Mouse (Mus musculus) heart, adult 18-20 months (tissue): ENCODE data around the gene Ddx27. TPM values are rescaled to one million over a fixed set of nuclear protein-coding genes. Genes with fewer than 3 reads are reported as not detected.
"Not testable (repeated sequence)": the region's sequence is repeated elsewhere in the genome, so short reads cannot be mapped to it uniquely, and the experiment has no call there.

Experiments used
- DNase-seq, 2 experiments: peaks; one replicate each; pipeline ENCODE4 v3.0.0; 2021 to 2022; ENCODE audit warnings: mixed read lengths in 1 of 2
- long read RNA-seq, 2 experiments: library from polyadenylated mRNA; stranded (forward); transcript quantifications; one replicate each; pipeline ENCODE4 v2.0.0; 2021
- total RNA-seq, 2 experiments: library from RNA; stranded (reverse); gene quantifications; 2 replicates each; pipeline ENCODE4 v1.2.3; 2021

The Ddx27 gene
- 10 to 100 TPM in 1 of 2 experiments, 1 to 10 TPM in 1; 9.8 to 10.1 TPM for total RNA-seq
- long read RNA-seq, experiment 1, transcript Ddx27-201 (21 exons, 2,714 nt): major isoform, 24 of 26 reads
- long read RNA-seq, experiment 1, partial matches to known transcripts: 1 of 26 reads
- long read RNA-seq, experiment 1, other reads (novel, unspliced or antisense): 1 of 26 reads
- long read RNA-seq, experiment 2, partial matches to known transcripts: 1 of 5 reads
- long read RNA-seq, experiment 2, other reads (novel, unspliced or antisense): 0 of 5 reads

DNA sequence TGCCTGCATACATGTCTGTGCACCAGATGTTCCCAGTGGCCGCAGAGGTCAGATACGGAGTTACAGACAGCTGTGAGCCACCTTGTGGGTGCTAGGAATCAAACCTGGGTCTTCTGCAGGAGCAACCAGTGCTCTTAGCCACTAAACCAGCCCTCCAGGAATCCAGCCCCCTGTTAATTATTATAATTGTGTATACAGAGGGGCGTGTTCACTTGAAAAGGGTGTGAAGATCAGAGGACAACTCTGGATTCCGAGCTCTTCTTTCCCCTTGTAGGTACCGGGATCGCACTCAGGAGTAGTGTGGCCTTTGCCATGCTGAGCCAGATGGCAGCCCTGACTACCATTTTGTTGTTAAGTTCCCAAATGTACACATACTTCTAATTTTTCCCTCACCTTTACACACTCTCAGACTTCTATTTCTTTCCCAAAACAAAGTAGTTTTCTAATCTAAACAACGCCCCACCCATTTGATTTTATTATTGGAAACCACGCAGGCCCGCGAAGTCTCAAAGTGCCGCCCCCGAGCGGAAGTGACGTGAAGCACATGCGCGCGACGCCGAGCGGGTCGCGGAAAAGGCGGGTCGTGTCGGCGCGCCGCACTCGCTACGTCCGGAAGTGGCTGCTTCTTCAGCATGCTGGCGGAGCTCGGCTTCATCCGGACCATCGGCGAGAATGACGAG is at the start of gene Ddx27:
Ddx27 (plus strand) TSS at position 492 of the 680 bp plus-strand sequence.
- peak; percentile 94 to 97 for DNase-seq

DNA sequence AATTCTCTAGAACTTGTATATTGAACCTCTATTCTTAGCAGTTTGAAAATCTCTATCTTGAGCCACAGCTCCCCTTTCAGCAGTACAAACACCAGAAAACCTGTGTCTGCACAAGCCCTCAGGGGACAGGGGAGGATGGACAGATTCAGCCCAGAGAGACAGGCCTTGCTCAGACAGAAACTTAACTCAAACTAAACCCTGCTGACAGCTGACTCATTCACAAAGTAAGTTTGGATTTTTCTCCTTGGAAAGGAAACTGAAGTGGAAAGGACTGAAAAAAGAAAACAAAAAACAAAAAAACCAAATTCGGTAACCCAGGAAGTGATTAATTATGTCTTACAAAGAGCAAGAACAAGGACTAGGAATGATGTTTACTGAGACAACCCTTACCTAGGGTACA is 41.8 kb upstream of the Ddx27 start:
- DNase-seq: no peak

DNA sequence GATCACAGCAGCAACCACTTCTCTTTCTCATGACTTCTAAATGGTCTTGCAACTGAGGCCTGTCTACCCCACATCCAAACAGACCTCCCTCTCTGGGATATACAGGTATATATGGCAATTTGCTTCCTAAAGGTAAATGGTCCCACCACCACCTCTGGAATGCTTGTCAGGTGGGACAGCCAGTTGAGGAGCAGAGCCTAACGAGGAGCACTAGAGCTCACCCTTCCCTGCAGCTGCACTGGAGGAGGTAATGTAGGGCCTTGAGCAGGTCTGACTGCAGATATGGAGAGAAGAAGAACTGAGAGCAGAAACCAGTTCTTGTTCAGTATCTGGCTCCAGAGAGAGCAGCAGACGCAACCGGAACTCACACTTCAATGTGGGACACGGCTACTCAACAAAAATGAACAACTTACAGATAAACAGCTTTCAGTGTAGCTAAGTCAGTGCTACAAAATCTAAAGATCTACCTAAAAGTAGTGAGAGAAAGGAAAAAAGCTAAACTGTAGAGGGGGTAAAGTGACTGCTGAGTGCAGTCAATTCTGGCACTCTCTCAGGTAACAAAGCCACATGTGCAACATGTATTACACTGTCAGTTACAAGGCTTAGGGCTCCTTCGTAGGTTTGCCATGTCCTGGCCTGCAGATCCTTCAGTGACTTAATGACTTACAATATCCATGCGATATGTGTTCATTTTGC is 40.7 kb upstream of the Ddx27 start:
- no peak for DNase-seq

DNA sequence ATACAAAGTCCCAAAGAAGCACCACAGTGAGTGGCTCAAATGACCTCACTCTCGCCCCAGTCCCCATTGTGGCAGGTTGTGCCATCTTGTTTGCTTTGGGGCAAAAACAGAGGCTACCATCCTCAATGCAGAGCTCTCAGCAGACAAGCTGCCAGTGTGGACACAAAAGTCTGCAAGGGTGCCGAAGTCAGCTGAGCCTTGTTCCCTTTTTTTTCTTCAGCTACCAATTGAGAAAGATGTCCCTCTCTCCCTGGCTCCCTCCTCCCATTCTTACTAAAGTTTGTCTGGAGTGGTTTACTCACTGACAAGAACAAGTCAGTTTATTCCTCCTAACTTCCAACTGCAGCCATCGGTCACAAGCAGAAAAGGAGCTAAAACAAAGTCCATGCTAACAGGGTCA is 38.6 kb upstream of the Ddx27 start:
- peak; percentile 44 to 47 for DNase-seq

DNA sequence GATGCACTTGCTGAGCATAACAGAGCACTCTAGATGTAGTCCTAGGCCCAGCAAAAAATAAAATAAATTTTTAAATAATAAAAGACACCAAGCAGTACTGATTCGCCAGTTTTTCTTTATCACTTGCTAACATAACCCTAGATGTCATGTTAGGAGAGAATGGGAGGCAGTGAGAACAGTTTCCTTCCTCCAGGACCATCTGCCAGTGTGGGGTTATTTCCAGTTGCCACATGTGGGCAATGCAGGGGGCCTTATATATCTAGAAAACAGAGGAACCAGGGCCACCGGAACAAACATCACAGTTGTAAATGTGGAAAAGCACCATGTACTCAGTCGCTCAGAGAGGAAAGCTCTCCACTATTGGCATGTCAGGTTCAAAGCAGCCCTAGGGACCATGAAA is 37.5 kb upstream of the Ddx27 start:
- DNase-seq: no peak

DNA sequence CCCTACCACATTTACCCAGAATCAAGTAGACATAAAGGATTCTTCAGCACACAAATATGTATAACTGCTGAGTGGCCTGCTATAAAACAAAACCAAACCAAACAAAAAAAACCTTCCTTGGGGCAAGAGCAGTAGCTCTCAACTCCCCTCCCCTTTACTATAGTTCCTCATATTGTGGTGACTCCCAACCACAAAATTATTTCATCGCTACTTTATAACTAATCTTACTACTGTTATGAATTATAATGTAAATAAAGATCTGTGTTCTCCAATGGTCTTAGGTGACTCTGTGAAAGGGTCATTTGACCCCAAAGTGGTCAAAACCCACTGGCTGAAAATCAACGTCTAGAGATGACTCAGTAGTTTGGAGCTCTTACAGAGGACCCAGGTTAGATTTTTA is 34.8 kb upstream of the Ddx27 start:
- DNase-seq: no peak

DNA sequence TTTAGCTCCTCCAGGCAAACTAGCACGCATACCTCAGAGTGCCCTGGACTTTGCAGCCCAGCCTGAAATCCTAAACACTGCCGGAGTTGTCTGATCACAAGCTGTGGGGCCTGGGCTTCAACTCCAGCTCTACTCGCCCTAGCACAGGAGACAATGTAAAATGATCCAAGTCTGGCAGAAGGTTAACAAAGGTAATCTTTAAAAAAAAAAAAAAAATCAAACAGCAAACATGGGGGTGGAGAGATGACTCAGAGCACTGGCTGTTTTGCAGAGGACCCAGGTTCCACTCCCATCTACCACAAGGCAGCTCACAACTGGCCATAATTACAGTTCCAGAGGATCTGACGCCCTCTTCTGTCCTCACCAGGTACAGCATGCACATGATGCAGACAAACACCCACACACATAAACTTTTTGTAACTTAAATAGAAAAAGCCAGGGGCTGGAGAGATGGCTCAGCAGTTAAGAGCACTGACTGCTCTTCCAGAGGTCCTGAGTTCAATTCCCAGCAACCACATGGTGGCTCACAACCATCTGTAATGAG is 31.6 kb upstream of the Ddx27 start:
- DNase-seq: no peak

DNA sequence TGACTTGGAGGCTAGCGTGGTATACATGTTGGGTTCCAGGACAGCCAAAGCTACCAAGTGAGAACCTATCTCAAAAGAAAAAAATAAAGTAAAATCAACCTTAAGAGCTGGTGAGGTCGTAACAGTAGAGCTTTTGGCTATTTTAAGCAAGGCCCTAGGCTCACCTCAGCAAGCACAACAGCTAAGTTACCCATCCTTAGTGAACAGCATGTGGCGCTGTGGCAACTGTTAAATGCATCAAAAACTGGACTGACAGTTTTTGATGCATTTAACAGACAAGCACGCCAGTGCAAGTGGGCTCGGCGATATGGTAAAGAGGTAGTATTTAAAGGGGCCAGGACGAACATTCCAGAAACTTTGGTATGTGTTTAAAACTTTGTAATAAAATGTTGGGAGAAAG is 24.1 kb upstream of the Ddx27 start:
- DNase-seq: no peak

DNA sequence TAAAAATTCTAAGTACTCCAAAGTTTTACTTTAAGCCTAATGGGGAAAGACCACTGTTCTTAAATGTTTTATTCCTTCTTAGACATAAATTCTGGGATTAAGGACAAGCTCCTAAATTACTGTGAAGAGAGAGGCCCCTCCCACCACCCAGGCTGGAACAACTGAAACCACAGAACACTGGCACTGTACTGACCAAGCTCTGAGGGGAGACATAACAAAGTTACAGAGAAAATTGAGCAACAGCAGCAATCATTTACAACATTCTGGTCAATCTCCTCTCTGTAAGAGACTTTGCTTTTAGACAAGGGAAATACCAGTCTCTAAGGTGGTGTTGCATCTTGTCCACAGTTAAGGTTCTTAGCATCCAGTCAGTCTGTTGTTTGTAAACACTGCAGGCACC is 23.0 kb upstream of the Ddx27 start:
- peak in 1 of 2 experiments; percentile 35 for DNase-seq

DNA sequence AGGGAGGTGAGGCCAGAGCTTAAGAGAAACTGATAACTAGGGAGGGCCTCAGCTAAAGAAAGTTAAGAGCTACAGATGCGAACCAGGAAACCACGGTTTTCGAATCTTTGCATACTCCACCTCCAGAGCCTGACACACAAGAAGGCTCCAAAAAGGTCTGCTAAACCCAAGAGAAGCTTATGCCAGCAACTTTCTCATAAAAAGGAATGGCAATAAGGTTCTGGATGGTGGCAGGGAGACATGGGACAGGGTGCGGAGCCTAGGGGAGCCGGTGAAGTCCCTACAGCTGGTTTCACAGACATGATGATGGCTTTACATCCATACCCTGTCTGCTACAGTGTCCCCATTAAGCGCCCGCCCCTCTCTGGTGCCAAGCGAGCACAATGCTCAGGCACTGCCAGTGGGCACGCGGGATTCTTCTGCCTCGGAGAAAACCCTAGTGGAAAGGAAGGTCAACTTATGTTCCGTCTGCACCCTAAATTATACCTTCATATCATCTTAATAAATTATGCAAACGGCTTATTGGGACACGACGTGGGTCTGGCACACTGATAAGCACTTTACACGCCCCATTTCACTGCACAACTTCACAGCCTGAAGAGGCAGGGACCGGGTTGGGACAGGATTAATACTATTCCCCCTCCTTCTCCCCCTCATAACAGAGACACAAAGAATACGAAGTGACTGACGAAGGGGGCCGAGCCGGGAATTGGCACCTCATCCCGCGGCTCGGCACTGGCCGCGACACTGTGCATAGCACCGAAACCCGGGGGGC is 19.8 kb upstream of the Ddx27 start:
- DNase-seq: peak; percentile 20 to 54

DNA sequence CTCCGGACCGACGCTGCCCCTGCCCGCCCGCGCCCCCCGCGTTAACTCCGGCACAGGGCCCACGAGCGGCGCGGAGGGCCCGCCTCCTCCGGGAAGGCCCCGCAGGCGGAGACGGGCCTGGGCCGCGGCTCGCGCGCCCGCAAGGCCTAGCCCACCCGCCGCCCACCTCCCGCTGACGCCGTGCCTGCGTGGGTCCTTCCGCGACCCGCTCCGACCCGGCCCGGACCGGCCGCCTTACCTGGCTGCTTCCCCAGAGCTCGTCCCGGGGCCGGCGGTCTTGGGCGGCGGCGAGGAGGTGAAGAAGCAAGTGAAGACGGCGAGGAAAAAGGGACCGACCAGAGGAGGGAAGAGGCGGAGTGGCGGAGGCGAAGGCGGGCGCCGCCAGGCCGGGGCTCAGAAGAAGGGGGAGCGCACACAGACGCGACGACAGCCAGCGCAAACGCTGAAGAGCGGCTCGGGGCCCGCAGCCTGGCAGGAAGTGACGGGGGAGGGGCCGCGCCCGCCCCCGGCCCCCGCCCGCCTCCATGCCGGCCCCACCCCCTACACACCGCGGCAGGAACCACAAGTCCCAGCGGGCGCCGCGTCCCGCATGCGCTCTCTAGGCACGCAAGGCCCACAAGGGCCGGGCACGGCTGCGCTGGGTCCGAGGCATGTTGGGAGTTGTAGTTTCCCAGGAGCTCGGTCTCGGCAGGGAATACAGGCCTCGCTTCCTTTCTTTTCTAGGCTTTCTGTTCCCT is 19.0 kb upstream of the Ddx27 start, which contains the start of gene Stau1:
Stau1 (minus strand) TSS at position 504 of the 737 bp plus-strand sequence.
- peak; percentile 92 to 98 for DNase-seq

DNA sequence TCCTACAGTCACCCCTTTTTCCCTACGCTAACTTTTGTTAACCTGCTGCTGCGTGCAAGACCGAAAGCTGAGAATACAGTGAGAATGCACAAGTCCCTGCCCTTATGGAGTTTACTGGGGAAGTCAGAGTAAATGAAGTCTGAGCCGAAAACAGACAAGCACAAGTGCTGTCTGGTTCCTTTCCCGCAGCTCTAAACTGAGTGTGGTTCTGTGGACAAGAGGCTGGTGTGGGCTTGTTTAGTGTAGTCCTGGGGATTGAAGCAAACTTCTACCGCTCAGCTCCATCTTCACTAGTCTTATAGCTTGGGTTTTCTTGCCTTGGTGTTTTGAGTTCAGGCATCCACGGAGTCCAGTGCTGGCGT is 18.5 kb upstream of the Ddx27 start:
- DNase-seq: no peak

DNA sequence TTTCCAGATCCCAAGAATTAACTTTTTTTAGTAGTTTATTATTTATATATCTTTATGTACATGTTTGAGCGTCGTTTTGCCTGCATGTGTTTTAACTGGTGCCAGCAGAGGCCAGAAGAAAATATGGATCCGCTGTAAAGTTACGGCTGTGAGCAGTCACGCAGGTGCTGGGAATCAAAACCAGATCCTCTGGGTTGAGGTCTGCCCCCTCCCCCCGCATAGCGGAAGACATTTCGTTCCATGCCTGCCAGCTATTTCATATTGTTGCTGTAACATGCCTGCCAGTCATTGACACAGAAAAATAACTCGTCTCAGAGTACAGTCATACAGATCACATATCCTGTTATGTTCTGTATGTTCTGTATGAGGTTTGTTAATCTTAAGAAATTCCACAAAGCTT is 13.5 kb upstream of the Ddx27 start:
- DNase-seq: no peak

DNA sequence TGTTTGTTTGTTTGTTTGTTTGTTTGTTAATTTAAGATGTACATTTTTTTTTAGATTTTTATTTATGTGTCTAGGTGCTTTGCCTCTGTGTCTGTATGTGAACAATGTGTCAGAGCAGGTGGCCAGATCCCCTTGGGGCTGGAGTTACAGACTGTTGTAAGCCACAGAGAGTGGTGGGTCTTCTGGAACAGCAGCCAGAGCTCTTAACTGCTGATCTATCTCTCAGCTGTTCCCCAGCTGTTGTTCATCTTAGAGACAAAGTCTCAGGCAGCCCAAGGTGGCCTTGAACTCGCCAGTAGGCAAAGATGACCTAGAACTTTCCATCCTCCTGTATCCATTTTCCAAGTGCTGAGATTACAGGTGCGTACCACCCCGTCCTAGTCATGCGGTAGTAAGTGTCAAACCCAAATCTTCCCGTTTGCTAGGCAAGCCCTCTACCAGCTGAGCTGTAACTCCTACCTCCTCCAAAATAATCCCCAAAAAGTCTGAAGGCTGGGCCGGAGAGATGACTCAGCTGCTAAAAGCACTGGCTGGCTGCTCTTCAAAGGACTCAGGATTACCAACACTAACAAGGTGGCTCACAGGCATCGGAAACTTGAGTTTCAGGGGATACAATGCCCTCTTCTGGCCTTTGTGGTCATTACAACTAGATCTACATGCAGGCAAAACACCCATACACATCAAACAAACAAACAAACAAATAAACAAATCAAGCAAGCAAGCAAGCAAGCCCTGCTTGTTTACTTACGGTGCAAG is 10.7 kb upstream of the Ddx27 start:
- DNase-seq: peak; percentile 71 to 83

DNA sequence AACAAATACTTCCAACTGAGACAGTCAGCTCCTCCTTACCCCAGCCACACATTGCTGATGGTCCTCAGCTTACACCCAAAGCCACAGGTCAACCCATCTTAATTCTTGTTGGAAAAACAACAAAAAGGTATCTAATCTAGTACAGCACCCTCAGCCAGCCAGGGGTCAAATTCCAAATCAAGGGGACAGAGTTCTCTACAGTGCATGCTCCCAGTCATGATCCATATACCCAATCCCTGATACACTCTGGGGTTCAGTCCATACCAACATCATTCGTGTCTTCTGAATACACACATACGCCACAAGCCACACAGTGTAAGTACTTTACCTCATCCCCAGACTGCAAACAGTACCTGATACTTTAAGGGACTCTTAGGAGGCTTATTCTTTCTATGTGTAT is 8.6 kb upstream of the Ddx27 start:
- no peak for DNase-seq

DNA sequence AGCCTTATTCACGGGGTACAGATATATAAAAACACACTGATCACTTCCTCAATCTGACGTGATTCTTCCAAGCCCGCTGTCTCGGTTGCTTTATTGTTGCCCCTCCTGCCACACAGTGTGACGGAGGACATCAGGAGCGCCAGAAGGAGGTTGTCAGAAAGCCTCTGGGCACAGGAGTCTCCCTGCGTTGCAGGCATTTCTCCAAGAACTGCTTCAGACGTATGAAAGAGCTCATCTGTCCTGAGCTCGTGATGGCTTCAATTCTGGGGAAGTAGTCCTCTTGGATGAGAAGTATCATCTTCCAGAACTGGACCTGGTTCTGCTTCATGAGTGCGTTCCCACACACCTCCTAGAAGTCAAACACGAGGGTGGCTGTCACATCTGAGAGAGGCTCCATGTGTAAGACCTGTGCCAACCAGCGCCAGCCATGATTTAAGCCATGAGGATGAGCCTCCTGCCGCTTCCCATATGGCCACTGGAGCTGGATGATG is 7.9 kb upstream of the Ddx27 start:
- DNase-seq: no peak

DNA sequence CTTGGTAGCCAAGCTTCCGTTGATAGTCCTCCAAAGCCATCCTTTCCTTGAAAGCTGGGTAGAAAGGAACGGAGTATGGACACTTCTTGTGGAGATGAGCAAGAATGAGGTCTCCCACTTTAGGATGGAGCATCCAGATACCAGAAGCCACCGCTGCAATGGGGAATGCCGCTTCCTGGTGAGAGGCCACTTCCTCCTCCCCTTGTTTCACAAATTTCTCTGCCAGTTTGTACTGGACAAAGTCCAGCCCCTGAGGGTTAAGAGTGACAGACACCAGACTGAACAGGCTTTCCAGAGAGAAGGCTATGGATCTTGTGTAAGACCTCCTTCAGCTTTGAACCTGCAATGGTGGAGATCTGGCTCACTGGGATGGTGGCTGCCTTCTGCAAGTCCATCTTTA is 7.4 kb upstream of the Ddx27 start:
- DNase-seq: not testable (repeated sequence)

DNA sequence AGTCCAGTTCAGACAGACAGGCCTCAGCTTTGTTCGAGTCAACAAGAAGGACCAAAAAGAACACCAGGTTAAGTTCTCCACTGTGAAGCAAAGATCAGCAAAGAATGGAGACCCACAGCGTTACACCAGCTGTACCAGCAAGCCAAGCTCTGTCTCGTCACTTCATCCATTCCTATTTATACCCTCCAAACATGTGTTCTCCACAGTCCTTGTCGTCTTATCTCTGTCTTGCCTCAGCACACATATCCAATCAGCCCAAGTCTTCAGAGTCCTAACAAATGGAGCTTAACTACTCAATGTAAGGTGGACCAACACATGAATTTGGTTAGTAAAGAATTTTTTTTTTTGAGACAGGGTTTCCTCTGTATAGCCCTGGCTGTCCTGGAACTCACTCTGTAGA is 5.5 kb upstream of the Ddx27 start:
- no peak for DNase-seq

DNA sequence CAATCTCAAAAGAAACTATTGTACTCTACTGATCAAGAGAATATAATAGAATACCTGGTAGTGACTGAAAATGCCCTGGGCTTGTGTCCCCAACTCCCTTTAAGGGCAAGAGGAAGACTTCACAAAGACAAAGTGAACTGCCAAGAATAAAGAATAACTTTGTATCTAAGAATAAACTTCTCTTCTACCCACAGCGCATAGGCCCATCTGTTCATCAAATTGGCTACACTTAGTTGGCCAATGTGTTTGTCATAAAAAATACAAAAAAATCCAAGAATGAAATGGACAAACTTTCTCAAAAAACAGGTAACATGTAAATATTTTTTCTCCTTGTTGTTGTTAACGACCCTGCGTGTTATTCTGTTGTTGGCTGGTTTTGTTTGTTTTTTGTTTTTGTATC is 4.4 kb upstream of the Ddx27 start:
- no peak for DNase-seq

DNA sequence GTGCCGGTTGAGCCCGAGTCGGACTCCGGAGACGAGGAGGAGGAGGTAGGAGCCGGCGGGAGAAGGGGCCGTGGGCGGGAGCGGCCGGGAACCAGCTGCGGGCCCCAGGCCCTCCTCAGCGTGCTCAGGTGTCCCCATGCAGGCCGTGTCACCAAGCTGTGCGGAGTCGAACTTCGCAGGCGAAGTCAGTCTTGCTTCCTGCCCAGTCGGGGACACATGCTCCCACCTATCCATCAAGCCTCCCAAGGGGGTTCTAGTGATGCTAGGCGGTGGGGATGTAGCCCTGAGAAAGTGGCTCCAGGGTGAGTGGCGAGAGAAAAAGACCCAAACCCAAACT is 357 bp downstream of the Ddx27 start:
- DNase-seq: no peak

DNA sequence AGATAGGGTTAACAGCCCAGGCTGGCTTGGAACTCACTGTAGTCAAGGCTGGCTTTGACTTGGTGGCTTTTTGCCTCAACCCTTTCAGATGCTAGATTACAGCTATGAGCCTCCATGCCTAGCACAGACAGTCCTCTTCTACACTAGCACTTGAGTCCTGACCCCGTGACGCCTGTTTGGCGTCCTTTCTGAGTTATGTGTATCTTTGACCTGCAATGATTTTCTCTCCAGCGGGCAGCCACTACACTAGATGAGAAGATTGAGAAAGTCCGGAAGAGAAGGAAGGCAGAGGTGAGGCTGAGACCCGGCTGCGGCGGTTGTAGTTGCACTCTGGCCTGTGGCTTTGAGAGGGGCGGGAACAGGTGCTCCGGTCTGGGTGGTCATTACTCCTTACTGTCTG is 4.4 kb downstream of the Ddx27 start:
- no peak for DNase-seq
